Mouse (Mus musculus) midbrain, embryonic 11.5 days (tissue): ENCODE measurements around the gene C1qb. TPM values are rescaled to one million over a fixed set of nuclear protein-coding genes. Genes with fewer than 3 reads are reported as not detected.

Source experiments
- ATAC-seq: fragments of 200-750 bp; cut with Nextera tagmentation; 2 replicates; pipeline ENCODE4 v1.8.0; 2017; ENCODE audit warnings: moderate TSS enrichment, moderate library complexity; ENCODE audit not compliant: low FRiP score
- DNase-seq: peaks from one replicate; pipeline ENCODE4 v3.0.0; 2015; ENCODE audit warnings: low spot score; ENCODE audit errors: missing footprints
- H3K27ac ChIP-seq: fragments of 300-500 bp; sonication (generic); 2 replicates; pipeline ENCODE4 v1.5.1; 2014; ENCODE audit warnings: low read depth, low read length
- H3K27me3 ChIP-seq: fragments of 300-500 bp; sonication (generic); 2 replicates; pipeline ENCODE4 v1.6.1; 2014; ENCODE audit warnings: mild to moderate bottlenecking, low read length, moderate library complexity, mixed read lengths; ENCODE audit not compliant: control insufficient read depth, insufficient read depth
- H3K36me3 ChIP-seq: fragments of 300-500 bp; sonication (generic); 2 replicates; pipeline ENCODE4 v1.6.1; 2014; ENCODE audit warnings: mild to moderate bottlenecking, low read length, moderate library complexity, mixed read lengths; ENCODE audit not compliant: control insufficient read depth, insufficient read depth
- H3K4me1 ChIP-seq: fragments of 300-500 bp; sonication (generic); 2 replicates; pipeline ENCODE4 v1.6.1; 2014; ENCODE audit warnings: low read length; ENCODE audit not compliant: control insufficient read depth, insufficient read depth
- H3K4me2 ChIP-seq: fragments of 300-500 bp; sonication (generic); 2 replicates; pipeline ENCODE4 v1.6.1; 2014; ENCODE audit warnings: mild to moderate bottlenecking, moderate library complexity
- H3K4me3 ChIP-seq: fragments of 300-500 bp; sonication (generic); 2 replicates; pipeline ENCODE4 v1.5.1; 2014; ENCODE audit warnings: low read depth, low read length
- H3K9ac ChIP-seq: fragments of 300-500 bp; sonication (generic); 2 replicates; pipeline ENCODE4 v1.6.1; 2014; ENCODE audit warnings: low read length
- H3K9me3 ChIP-seq: fragments of 300-500 bp; sonication (generic); 2 replicates; pipeline ENCODE4 v1.6.1; 2016; ENCODE audit warnings: low read length; ENCODE audit not compliant: control insufficient read depth
- WGBS: fragments of 180-500 bp; shearing (Covaris S2); extraction: QIAGEN DNeasy Blood & Tissue Kit; methylation state at CpG from one replicate; pipeline ENCODE4 v1.1.7; 2014; 5-methylcytosine and 5-hydroxymethylcytosine counted together
- polyA plus RNA-seq: library from polyadenylated mRNA; unstranded; fragments of >200 nt; fragmentation: Nextera tagmentation; extraction: Ambion mirVana; gene quantifications from 2 replicates; pipeline ENCODE4 v1.2.1, GENCODE M21; 2014

C1qb gene
- polyA plus RNA-seq, 1 experiment from 2014 or later = 34.7 TPM

DNA sequence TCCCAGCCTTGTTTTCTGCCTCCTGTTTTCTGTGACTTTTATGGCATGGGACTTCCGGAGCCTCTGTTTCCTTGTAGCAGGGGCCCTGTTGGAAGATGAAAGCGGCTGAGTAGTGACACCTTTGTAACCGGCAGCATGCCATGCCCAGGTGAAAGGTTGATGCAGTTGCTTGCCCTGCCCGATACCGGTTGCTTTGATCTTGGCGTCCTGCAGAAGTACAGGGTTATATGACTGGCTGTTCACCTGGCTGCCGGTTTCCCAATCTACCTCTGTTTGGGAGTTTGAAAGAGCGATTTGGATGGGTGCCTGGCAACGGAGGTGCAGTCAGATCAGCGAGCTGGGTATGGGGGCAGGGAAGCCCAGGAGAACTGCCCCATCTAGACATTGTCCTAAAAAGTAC, 43.2 kb downstream of the C1qb start:
- Histone ChIP-seq H3K27ac (no peak overlapping the region), H3K4me1 (peaks cover 31% of the 10 kb centered on the region), H3K9me3 (no peaks in the 10 kb centered on the region), H3K36me3 (no peaks in the 10 kb centered on the region), H3K4me3 (no peak overlapping the region), H3K27me3 (no peaks in the 10 kb centered on the region), H3K4me2 (no peak overlapping the region), H3K9ac (no peak overlapping the region)
- no peak for DNase-seq
- ATAC-seq = no peak
- WGBS = 87% methylated on average over 10 of the region's 10 CpGs

GRCm38 (mm10) chr4:136842033-136842432, 44.0 kb downstream of the C1qb start:
- WGBS = 87% methylated on average over 4 of the region's 4 CpGs
- DNase-seq (no peak), ATAC-seq (no peak)
- Histone ChIP-seq H3K4me1 (peaks cover 38% of the 10 kb centered on the region), H3K9ac (no peak overlapping the region), H3K4me2 (no peak overlapping the region), H3K27me3 (no peaks in the 10 kb centered on the region), H3K36me3 (no peaks in the 10 kb centered on the region), H3K27ac (no peak overlapping the region), H3K4me3 (no peak overlapping the region), H3K9me3 (no peaks in the 10 kb centered on the region)

DNA sequence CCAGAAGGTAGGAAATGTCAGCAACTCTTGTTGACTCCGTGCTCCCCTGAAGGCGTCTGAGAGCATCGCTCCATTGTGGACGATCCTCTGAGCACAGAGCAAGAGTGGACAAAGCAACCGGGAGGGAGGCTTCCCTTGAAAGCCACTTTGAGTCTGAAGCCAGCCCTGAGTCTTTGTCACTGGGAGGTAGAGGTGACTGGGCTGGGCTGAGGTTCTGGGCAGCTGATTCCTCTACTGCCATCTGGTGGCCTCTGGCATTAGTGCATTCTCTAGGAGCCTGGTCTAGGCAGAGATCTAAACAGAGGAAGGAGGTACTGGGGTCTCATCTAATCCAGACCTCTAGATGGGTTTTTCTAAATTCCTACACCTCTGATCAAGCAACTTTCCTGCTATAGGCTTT, 44.9 kb downstream of the C1qb start:
- Histone ChIP-seq H3K27me3 (no peaks in the 10 kb centered on the region), H3K27ac (no peak overlapping the region), H3K4me2 (no peak overlapping the region), H3K4me1 (peaks cover 43% of the 10 kb centered on the region), H3K9me3 (no peaks in the 10 kb centered on the region), H3K9ac (peak overlapping the region; percentile 52; the same call in 1 of the 2 replicates), H3K4me3 (no peak overlapping the region), H3K36me3 (no peaks in the 10 kb centered on the region)
- 6% methylated on average over 5 of the region's 5 CpGs for WGBS
- peak; percentile 99 for DNase-seq
- peak; percentile 50 for ATAC-seq

- H3K36me3 ChIP-seq = no peaks in the 10 kb centered on the region
- WGBS = 45% methylated on average over 9 of the region's 9 CpGs
- no peak overlapping the region for H3K4me3 ChIP-seq
- H3K9ac ChIP-seq = peak overlapping the region; percentile 2; the same call in 1 of the 2 replicates
- H3K4me1 ChIP-seq = peaks cover 48% of the 10 kb centered on the region
- no peak overlapping the region for H3K4me2 ChIP-seq
- no peak for ATAC-seq
- H3K9me3 ChIP-seq = no peaks in the 10 kb centered on the region
- H3K27me3 ChIP-seq = no peaks in the 10 kb centered on the region
- no peak for DNase-seq
- no peak overlapping the region for H3K27ac ChIP-seq
These were observed 47.5 kb downstream of the C1qb start for GRCm38 (mm10) chr4:136838462-136838861.

DNA sequence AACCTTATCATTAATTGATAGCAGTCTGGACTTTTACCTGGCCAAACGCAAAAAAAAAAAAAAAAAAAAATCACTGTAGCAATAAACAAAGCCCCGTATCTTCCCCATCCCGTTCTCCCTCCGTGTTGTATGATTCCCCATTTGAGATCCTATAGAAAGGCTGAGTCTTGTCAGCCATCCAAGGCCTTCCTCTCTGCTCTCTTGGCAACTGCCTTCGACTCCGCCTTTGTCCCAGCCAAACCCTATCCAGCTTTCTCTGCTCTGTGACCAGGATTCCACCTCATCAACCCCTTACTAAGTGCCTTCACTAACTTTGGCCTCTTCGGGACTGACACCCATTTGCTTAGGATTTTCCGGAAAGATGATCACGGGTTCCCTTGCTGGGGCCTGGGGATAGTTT, 48.0 kb downstream of the C1qb start:
- no peak for ATAC-seq
- Histone ChIP-seq H3K4me1 (peaks cover 52% of the 10 kb centered on the region), H3K9ac (peak overlapping the region; percentile 2; the same call in 1 of the 2 replicates), H3K4me3 (no peak overlapping the region), H3K27me3 (no peaks in the 10 kb centered on the region), H3K27ac (no peak overlapping the region), H3K9me3 (no peaks in the 10 kb centered on the region), H3K4me2 (no peak overlapping the region), H3K36me3 (no peaks in the 10 kb centered on the region)
- no peak for DNase-seq
- WGBS = 73% methylated on average over 9 of the region's 9 CpGs

GRCm38 (mm10) chr4:136836387-136836931, 49.5 kb downstream of the C1qb start:
- Histone ChIP-seq H3K27me3 (no peaks in the 10 kb centered on the region), H3K9me3 (no peaks in the 10 kb centered on the region), H3K4me1 (peaks cover 68% of the 10 kb centered on the region), H3K36me3 (no peaks in the 10 kb centered on the region), H3K4me3 (peak overlapping the region; percentile 100), H3K27ac (peak overlapping the region; percentile 99), H3K9ac (peak overlapping the region; percentile 99), H3K4me2 (peak overlapping the region; percentile 88)
- DNase-seq (peak; percentile 98), ATAC-seq (peak; percentile 74)
- WGBS = 0% methylated on average over 27 of the region's 27 CpGs

GRCm38 (mm10) chr4:136835621-136836386, 50.2 kb downstream of the C1qb start, which contains the start of gene Ephb2:
Gene Ephb2 (minus strand): TSS chr4:136835988.
- WGBS = under 1% methylated on average over 61 of the region's 88 CpGs
- peak; percentile 99 for DNase-seq
- Histone ChIP-seq H3K9me3 (no peaks in the 10 kb centered on the region), H3K4me2 (peak within 1 kb of the TSS; percentile 88), H3K27me3 (no peaks in the 10 kb centered on the region), H3K27ac (peak within 1 kb of the TSS; percentile 99), H3K9ac (peak within 1 kb of the TSS; percentile 99), H3K36me3 (no peaks in the 10 kb centered on the region), H3K4me1 (peaks cover 73% of the 10 kb centered on the region), H3K4me3 (peak within 1 kb of the TSS; percentile 100)
- ATAC-seq = peak; percentile 81

- Histone ChIP-seq H3K4me2 (peak overlapping the region; percentile 88), H3K27me3 (no peaks in the 10 kb centered on the region), H3K27ac (peak overlapping the region; percentile 99), H3K4me3 (peak overlapping the region; percentile 100), H3K9me3 (no peaks in the 10 kb centered on the region), H3K9ac (peak overlapping the region; percentile 99), H3K36me3 (no peaks in the 10 kb centered on the region), H3K4me1 (peaks cover 74% of the 10 kb centered on the region)
- DNase-seq (peak; percentile 92), ATAC-seq (peak; percentile 25; the same call in 1 of the 2 replicates)
- under 1% methylated on average over 69 of the region's 76 CpGs for WGBS
These were observed 51.0 kb downstream of the C1qb start for GRCm38 (mm10) chr4:136834815-136835620.
